Mouse (Mus musculus) lung, embryonic 16.5 days (tissue): ENCODE measurements at regions not wholly inside any gene's neighbourhood (a gene's known extent, or its start where the extent isn't known, plus 50 kb on each side); places are given as distances from the start of the nearest gene placed in this dataset.

Experiments
- ATAC-seq: fragments of 200-750 bp; cut with Nextera tagmentation; 2 replicates; pipeline ENCODE4 v1.8.0; 2017; ENCODE audit warnings: low read depth, mild to moderate bottlenecking, moderate library complexity
- H3K27ac ChIP-seq: fragments of 300-500 bp; sonication (generic); 2 replicates; pipeline ENCODE4 v1.5.1; 2014; ENCODE audit warnings: mild to moderate bottlenecking, control low read depth, low read length
- H3K27me3 ChIP-seq: fragments of 300-500 bp; sonication (generic); 2 replicates; pipeline ENCODE4 v1.6.1; 2014; ENCODE audit warnings: low read depth, low read length, mixed read lengths; ENCODE audit not compliant: control insufficient read depth, insufficient read depth
- H3K36me3 ChIP-seq: fragments of 300-500 bp; sonication (generic); 2 replicates; pipeline ENCODE4 v1.6.1; 2014; ENCODE audit warnings: low read length; ENCODE audit not compliant: control insufficient read depth, insufficient read depth
- H3K4me1 ChIP-seq: fragments of 300-500 bp; sonication (generic); replicated peaks from 2 replicates; pipeline ENCODE4 v1.6.1; 2014; ENCODE audit warnings: low read length, mixed read lengths; ENCODE audit not compliant: control insufficient read depth, insufficient read depth
- H3K4me2 ChIP-seq: fragments of 300-500 bp; sonication (generic); 2 replicates; pipeline ENCODE4 v1.6.1; 2014; ENCODE audit warnings: low read depth, low read length, control low read depth
- H3K4me3 ChIP-seq: fragments of 300-500 bp; sonication (generic); 2 replicates; pipeline ENCODE4 v1.5.1; 2014; ENCODE audit warnings: mild to moderate bottlenecking, low read length, control low read depth
- H3K9ac ChIP-seq: fragments of 300-500 bp; sonication (generic); 2 replicates; pipeline ENCODE4 v1.6.1; 2014; ENCODE audit warnings: low read length, control low read depth
- H3K9me3 ChIP-seq: fragments of 300-500 bp; sonication (generic); 2 replicates; pipeline ENCODE4 v1.6.1; 2016; ENCODE audit warnings: low read length; ENCODE audit not compliant: control insufficient read depth
- WGBS: fragments of 180-500 bp; shearing (Covaris S2); extraction: QIAGEN DNeasy Blood & Tissue Kit; methylation state at CpG from one replicate; pipeline ENCODE4 v1.1.7; 2014; 5-methylcytosine and 5-hydroxymethylcytosine counted together

DNA sequence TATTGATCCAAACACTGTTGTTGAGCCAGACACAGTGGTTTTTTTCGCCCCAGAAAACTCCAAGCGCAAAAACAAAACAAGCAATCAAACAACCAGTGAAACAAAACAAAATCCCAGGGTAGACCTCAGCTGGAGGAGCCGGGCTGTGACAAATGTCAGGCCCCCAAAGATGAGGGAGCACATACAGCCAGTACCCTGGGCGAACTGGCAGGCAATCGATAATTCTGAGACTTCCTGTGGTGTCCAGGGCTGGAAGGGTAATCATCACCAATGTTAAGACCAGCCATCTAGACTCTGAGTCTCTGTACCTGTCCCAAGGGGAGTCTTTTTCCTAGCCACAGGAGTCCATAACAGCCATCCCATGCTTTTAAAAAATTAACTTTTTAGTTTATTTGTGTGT is 80.6 kb downstream of the Mtx3 start:
- no peak for ATAC-seq
- WGBS: 85% methylated on average over 5 of the region's 5 CpGs
- Histone ChIP-seq H3K4me1 (no peaks in the 10 kb centered on the region), H3K36me3 (no peaks in the 10 kb centered on the region), H3K27ac (no peak overlapping the region), H3K9ac (no peak overlapping the region), H3K27me3 (no peaks in the 10 kb centered on the region), H3K4me3 (no peak overlapping the region), H3K4me2 (no peak overlapping the region), H3K9me3 (no peaks in the 10 kb centered on the region)

DNA sequence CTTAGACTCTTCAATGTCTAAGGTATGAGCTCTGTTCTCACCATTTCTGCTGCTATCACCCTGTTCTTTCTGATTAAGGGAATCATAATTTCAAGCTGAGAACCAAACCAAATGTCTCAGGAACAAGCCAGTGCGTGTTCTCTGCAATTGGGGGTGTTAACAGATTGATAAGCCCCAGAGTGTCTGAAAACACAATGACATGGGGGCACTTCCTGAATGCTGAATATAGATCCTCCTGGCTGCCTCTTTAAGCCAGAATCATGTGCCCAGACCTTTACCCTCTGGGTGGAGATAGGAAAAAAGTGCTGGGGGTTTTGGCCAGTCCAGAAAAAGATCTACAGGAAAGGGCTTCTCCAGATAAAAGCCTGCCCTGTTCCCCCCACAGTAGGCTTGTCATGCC is 84.0 kb downstream of the Mtx3 start:
- Histone ChIP-seq H3K4me3 (no peak overlapping the region), H3K4me2 (no peak overlapping the region), H3K9ac (no peak overlapping the region), H3K4me1 (no peaks in the 10 kb centered on the region), H3K27ac (no peak overlapping the region), H3K9me3 (no peaks in the 10 kb centered on the region), H3K27me3 (no peaks in the 10 kb centered on the region), H3K36me3 (no peaks in the 10 kb centered on the region)
- 46% methylated on average over 1 of the region's 1 CpGs for WGBS
- no peak for ATAC-seq

DNA sequence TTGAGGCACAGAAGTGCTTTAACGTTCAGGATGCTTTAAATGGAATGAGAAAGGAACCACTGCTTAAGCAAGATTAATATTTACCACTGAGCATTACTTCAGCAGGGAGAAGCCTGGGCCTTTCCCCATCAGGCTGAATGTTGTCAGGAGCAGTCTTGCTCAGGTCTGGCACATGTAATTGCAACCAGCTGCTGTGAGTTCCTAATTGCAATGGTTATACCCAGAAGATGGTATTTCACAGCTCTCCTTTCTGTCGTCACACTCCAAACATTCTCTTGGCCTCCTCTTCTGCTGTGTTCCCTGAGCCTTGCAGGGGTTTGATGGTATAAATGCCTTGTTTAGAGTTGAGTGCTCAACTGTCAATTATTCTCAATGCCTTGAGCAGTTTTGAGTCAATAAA is 87.1 kb downstream of the Mtx3 start:
- Histone ChIP-seq H3K4me2 (no peak overlapping the region), H3K27me3 (no peaks in the 10 kb centered on the region), H3K27ac (no peak overlapping the region), H3K9ac (no peak overlapping the region), H3K9me3 (no peaks in the 10 kb centered on the region), H3K36me3 (no peaks in the 10 kb centered on the region), H3K4me3 (no peak overlapping the region), H3K4me1 (no peaks in the 10 kb centered on the region)
- ATAC-seq: no peak
- 54% methylated on average over 2 of the region's 2 CpGs for WGBS

DNA sequence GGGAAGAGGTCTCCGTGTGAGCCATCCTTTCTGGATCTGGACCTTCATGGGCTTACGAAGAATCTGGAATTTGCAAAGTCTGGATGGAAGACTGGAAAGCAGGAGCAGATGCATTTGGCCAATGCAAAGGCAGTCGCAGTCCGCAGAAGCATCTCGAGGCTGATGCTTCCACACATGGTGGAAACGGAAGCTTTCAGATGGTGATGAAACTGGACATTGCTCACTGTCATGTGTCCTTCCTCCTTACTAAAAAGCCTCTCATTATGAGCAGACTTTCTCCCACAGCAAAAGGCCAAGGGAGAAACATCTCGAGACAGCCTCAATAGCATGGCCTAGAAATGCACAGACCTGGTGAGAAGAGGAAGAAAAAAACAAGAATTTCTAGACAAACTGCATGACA is 94.5 kb downstream of the Mtx3 start:
- no peaks in the 10 kb centered on the region for H3K9me3 ChIP-seq
- H3K27ac ChIP-seq: no peak overlapping the region
- WGBS: 85% methylated on average over 7 of the region's 7 CpGs
- no peaks in the 10 kb centered on the region for H3K27me3 ChIP-seq
- H3K9ac ChIP-seq: no peak overlapping the region
- H3K36me3 ChIP-seq: no peaks in the 10 kb centered on the region
- H3K4me2 ChIP-seq: no peak overlapping the region
- H3K4me1 ChIP-seq: no peaks in the 10 kb centered on the region
- no peak for ATAC-seq
- no peak overlapping the region for H3K4me3 ChIP-seq

DNA sequence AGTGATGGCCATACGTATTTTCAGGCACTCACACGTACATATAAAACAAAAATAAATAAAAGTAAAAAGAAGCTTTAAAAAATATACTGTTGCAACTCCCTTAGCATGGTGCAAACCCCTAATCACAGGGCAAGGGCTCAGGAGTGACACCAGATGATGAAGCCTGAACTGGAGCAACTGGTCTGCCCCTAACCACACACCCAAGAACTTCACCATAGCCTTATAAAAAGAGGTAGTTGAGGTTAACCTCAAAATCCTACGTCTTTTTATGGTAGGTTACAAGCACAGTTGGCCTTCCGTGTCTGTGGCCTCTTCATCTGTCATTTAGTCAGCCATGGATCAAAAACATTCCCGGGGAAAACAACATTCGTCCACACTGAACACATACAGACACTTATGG is 96.0 kb downstream of the Mtx3 start:
- H3K4me1 ChIP-seq: no peaks in the 10 kb centered on the region
- no peak for ATAC-seq
- H3K27me3 ChIP-seq: no peaks in the 10 kb centered on the region
- H3K36me3 ChIP-seq: no peaks in the 10 kb centered on the region
- no peaks in the 10 kb centered on the region for H3K9me3 ChIP-seq
- H3K4me2 ChIP-seq: no peak overlapping the region
- H3K9ac ChIP-seq: no peak overlapping the region
- H3K4me3 ChIP-seq: no peak overlapping the region
- no peak overlapping the region for H3K27ac ChIP-seq
- WGBS: 78% methylated on average over 6 of the region's 6 CpGs

DNA sequence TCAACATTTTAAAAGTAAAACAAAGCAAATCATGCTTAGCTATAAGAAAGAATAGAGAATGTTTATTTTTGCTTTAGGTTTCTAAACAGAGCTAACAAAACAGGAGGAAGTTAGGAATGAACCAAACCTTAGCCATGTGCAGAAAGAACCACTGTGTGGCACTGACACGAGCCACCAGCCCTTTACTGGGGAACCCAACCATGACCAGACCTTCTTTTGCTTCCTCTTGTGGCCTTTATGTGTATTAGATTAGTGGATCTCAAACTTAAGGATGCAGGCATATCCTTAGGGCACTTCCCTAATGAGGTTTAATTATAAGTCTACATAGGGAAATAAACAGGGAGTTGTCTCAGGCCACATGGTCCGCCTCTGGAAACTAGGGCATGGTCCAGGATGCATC is 104.0 kb downstream of the Mtx3 start:
- H3K4me2 ChIP-seq: no peak overlapping the region
- no peak overlapping the region for H3K27ac ChIP-seq
- no peak overlapping the region for H3K4me3 ChIP-seq
- H3K36me3 ChIP-seq: no peaks in the 10 kb centered on the region
- H3K9ac ChIP-seq: no peak overlapping the region
- no peaks in the 10 kb centered on the region for H3K27me3 ChIP-seq
- WGBS: 61% methylated on average over 2 of the region's 2 CpGs
- no peak for ATAC-seq
- no peaks in the 10 kb centered on the region for H3K4me1 ChIP-seq
- no peaks in the 10 kb centered on the region for H3K9me3 ChIP-seq

DNA sequence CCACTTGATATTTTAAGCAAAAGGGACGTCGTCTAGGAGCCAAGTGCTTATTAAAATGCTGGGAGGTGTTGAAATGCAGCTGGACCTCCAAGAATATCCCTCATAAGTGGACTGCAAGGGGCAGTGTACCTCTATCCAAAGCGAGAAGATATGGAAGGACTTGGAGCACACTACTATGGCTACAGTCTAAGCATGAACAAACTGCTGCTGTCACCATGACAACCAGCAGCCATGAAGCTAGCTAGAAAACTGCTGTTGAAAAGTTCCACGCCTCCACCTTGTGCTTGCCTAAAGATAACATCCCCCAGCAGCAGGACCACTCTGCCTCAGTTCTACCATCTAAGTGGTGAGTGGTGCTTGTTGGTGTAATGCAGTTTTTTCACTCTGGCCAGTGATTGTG is 115.5 kb downstream of the Mtx3 start:
- Histone ChIP-seq H3K36me3 (no peaks in the 10 kb centered on the region), H3K27ac (no peak overlapping the region), H3K4me3 (no peak overlapping the region), H3K4me2 (no peak overlapping the region), H3K27me3 (no peaks in the 10 kb centered on the region), H3K9ac (no peak overlapping the region), H3K9me3 (no peaks in the 10 kb centered on the region), H3K4me1 (no peaks in the 10 kb centered on the region)
- no peak for ATAC-seq
- WGBS: 44% methylated on average over 4 of the region's 4 CpGs

DNA sequence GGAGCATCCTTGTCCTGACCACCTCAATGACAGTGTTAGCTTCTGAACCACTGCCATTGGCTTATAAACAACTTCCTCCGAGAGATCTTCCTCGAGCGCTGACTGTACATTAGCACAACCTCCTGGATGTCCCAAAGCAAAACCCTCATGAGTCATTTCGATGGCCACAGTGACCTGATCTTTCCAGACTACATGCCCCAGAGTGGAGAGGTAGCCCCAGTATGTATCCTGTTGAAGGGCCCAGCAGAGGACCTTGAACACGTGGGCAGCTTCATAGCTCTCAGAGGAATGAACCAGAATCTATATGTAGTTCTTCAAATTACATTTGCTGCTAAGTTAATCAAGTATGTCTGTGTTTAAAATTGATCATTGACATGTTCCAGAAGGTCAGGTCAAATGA is 118.1 kb downstream of the Mtx3 start:
- 73% methylated on average over 5 of the region's 5 CpGs for WGBS
- no peak overlapping the region for H3K4me3 ChIP-seq
- no peak overlapping the region for H3K27ac ChIP-seq
- H3K9ac ChIP-seq: no peak overlapping the region
- H3K36me3 ChIP-seq: no peaks in the 10 kb centered on the region
- H3K9me3 ChIP-seq: no peaks in the 10 kb centered on the region
- no peaks in the 10 kb centered on the region for H3K4me1 ChIP-seq
- ATAC-seq: no peak
- no peaks in the 10 kb centered on the region for H3K27me3 ChIP-seq
- H3K4me2 ChIP-seq: no peak overlapping the region

DNA sequence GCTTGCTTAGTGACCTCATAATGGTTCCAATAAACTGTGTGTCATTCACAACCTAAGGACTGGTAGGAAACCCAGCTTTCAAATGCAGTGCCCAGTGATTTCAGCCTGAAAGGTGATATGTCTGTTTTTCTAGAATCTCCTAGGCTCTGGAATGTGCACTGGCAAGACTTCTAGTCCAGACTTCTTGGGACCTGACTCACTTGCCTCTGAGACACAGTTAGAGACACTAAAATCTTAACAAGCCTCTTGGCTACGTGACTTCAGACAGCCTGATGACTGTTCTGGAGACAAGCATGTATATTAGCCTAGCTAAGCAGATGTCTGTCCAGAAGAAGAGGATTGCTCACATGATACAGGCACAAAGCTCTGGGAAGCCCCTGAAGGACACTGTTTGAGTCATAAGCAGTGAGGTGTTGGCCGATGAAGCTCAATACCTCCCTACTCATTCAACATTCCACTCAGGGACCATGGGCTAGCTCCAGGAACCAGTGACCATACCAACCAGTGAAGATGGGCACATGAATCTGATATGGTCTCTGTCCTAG is 118.9 kb downstream of the Mtx3 start:
- no peaks in the 10 kb centered on the region for H3K36me3 ChIP-seq
- H3K4me2 ChIP-seq: no peak overlapping the region
- 82% methylated on average over 2 of the region's 2 CpGs for WGBS
- no peaks in the 10 kb centered on the region for H3K9me3 ChIP-seq
- H3K27me3 ChIP-seq: no peaks in the 10 kb centered on the region
- no peak overlapping the region for H3K27ac ChIP-seq
- H3K4me3 ChIP-seq: no peak overlapping the region
- H3K9ac ChIP-seq: no peak overlapping the region
- no peaks in the 10 kb centered on the region for H3K4me1 ChIP-seq
- ATAC-seq: no peak

DNA sequence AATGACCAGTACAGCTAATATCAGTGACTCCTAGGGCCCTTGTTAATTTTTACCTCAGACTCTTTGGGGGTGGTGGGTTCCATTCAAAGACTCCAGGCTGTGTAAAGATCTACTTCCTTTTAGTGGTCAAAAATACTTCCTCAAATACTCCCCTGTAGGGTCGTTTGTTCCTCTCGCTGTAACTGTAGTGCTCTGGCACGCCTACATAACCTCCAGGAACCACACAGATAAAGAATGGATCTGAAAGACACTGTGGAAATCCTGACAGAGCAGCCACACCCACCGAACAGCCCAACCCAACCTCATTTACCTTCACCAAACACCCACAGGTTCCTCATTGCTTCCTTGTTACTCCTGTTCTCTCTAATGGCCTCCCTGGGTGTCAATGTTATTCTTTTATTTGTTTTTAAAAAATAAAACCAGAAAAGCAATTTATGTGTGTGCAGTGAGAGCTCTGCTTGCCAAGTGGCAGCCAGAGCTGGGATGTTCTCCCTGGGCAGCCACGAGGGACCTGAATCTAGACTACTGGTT is 119.7 kb downstream of the Mtx3 start:
- ATAC-seq: no peak
- no peak overlapping the region for H3K9ac ChIP-seq
- no peak overlapping the region for H3K4me2 ChIP-seq
- H3K4me1 ChIP-seq: no peaks in the 10 kb centered on the region
- WGBS: 65% methylated on average over 5 of the region's 5 CpGs
- H3K4me3 ChIP-seq: no peak overlapping the region
- no peaks in the 10 kb centered on the region for H3K36me3 ChIP-seq
- H3K9me3 ChIP-seq: no peaks in the 10 kb centered on the region
- H3K27me3 ChIP-seq: no peaks in the 10 kb centered on the region
- H3K27ac ChIP-seq: no peak overlapping the region
